Mouse (Mus musculus) limb, embryonic 15.5 days (tissue): ENCODE data around the gene Nacc1. TPM values are rescaled to one million over a fixed set of nuclear protein-coding genes. Genes with fewer than 3 reads are reported as not detected.

Source experiments
- ATAC-seq: fragments of 200-750 bp; cut with Nextera tagmentation; 2 replicates; pipeline ENCODE4 v1.8.0; 2017; ENCODE audit warnings: low read depth, moderate TSS enrichment; ENCODE audit not compliant: insufficient number of reproducible peaks, low FRiP score, low TSS enrichment
- H3K27ac ChIP-seq: fragments of 300-500 bp; sonication (generic); 2 replicates; pipeline ENCODE4 v1.5.1; 2015; ENCODE audit warnings: moderate library complexity, mild to moderate bottlenecking, inconsistent platforms
- H3K27me3 ChIP-seq: fragments of 300-500 bp; sonication (generic); 2 replicates; pipeline ENCODE4 v1.6.1; 2015; ENCODE audit warnings: inconsistent platforms
- H3K36me3 ChIP-seq: fragments of 300-500 bp; sonication (generic); 2 replicates; pipeline ENCODE4 v1.6.1; 2015; ENCODE audit warnings: inconsistent platforms
- H3K4me1 ChIP-seq: fragments of 300-500 bp; sonication (generic); 2 replicates; pipeline ENCODE4 v1.6.1; 2015; ENCODE audit warnings: inconsistent platforms
- H3K4me2 ChIP-seq: fragments of 300-500 bp; sonication (generic); 2 replicates; pipeline ENCODE4 v1.6.1; 2015; ENCODE audit warnings: mild to moderate bottlenecking, inconsistent platforms
- H3K4me3 ChIP-seq: fragments of 300-500 bp; sonication (generic); 2 replicates; pipeline ENCODE4 v1.5.1; 2015; ENCODE audit warnings: mild to moderate bottlenecking, inconsistent platforms
- H3K9ac ChIP-seq: fragments of 300-500 bp; sonication (generic); 2 replicates; pipeline ENCODE4 v1.6.1; 2015; ENCODE audit warnings: inconsistent platforms
- H3K9me3 ChIP-seq: fragments of 300-500 bp; sonication (generic); 2 replicates; pipeline ENCODE4 v1.6.1; 2016; ENCODE audit warnings: inconsistent platforms
- WGBS: fragments of 180-500 bp; shearing (Covaris S2); methylation state at CpG from one replicate; pipeline ENCODE4 v1.1.7; 2015; 5-methylcytosine and 5-hydroxymethylcytosine counted together
- polyA plus RNA-seq: library from polyadenylated mRNA; unstranded; fragments of >200 nt; fragmentation: Nextera tagmentation; extraction: Ambion mirVana; gene quantifications from 2 replicates; pipeline ENCODE4 v1.2.1, GENCODE M21; 2015

Gene Nacc1
- polyA plus RNA-seq, 1 experiment from 2014 or later = 13.8 TPM

DNA sequence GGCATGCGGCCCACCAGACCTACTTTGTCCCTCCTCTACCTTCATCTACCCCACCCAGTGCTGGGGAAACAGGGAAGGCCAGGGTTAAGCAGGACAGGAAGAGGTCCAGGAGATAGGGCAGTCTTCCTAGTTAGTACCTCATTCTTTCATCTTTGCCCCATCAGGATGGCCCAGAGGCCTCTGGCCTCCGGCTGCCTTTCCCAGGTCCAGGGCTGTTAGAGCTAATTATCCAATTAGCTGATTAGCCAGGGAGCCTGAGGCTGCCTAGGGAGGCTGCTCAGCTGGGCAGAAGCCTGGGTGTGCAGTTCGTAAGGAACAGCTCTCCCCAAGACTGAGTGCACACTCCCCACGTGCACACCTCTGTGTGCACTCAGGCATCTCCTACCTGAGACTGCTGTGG, 25.7 kb upstream of the Nacc1 start:
- WGBS = 32% methylated on average over 4 of the region's 4 CpGs
- no peaks in the 10 kb centered on the region for H3K9me3 ChIP-seq
- H3K27ac ChIP-seq = peak overlapping the region; percentile 97
- 0 out of 2 replicates have a peak overlapping the region, but pooled peaks have one; percentile 2 for H3K9ac ChIP-seq
- H3K36me3 ChIP-seq = peaks cover 40% of the 10 kb centered on the region
- no peak overlapping the region for H3K4me3 ChIP-seq
- ATAC-seq = no peak
- peaks cover 83% of the 10 kb centered on the region for H3K4me1 ChIP-seq
- 0 out of 2 replicates have a peak overlapping the region, but pooled peaks have one; percentile 7 for H3K4me2 ChIP-seq
- H3K27me3 ChIP-seq = no peaks in the 10 kb centered on the region; the same call in 1 of the 2 replicates

GRCm38 (mm10) chr8:84712759-84713120, 25.1 kb upstream of the Nacc1 start:
- Histone ChIP-seq H3K36me3 (peaks cover 42% of the 10 kb centered on the region), H3K9ac (0 out of 2 replicates have a peak overlapping the region, but pooled peaks have one; percentile 2), H3K27me3 (peaks cover 6% of the 10 kb centered on the region), H3K4me1 (peaks cover 86% of the 10 kb centered on the region), H3K9me3 (no peaks in the 10 kb centered on the region), H3K4me3 (no peak overlapping the region), H3K27ac (peak overlapping the region; percentile 97), H3K4me2 (0 out of 2 replicates have a peak overlapping the region, but pooled peaks have one; percentile 7)
- 12% methylated on average over 3 of the region's 3 CpGs for WGBS
- peak; percentile 72 for ATAC-seq

DNA sequence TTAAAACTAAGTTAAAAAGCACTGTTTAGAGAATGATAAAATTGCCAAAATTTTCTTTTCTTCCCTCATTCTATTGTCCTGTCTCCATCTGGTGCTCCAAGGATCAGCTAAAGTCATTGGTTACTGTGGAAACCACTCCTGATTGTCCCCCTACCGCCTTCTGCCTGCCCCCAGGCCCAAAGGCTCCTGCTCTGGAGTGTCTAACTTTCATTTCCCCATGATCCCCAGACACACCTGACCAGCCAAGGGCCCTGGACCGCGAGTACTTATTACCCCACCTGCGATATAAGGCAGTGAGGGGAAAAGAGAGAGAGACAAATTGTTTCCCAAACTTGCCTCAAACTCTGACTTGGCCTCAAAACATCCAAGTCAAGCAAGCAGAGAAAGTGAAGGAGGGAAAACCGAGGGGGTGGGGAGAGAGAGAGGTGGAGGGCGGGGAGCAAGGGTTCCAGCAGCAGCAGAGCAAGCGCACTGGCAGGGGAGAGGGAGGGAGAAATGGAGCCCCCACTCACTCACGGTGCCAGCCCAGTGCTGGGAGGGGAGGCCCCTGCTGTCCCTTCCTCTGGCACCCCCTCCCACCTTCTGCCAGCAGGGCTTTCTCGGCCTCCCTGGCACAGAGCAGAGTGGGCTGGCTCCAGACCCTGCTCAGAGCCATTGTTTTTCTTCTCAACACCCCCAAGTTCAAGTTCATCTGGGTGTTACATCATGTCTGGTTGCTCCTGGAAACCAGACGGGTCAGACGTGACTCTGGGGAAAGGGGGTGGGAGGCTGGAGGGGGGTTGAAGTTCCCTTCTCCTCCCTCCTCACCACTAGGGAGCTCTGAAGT, 24.5 kb upstream of the Nacc1 start:
- Histone ChIP-seq H3K4me3 (no peak overlapping the region), H3K9ac (no peak overlapping the region), H3K9me3 (no peaks in the 10 kb centered on the region), H3K36me3 (peaks cover 42% of the 10 kb centered on the region), H3K4me1 (peaks cover 86% of the 10 kb centered on the region), H3K27ac (peak overlapping the region; percentile 97), H3K27me3 (peaks cover 12% of the 10 kb centered on the region), H3K4me2 (peak overlapping the region; percentile 30)
- peak; percentile 90 for ATAC-seq
- WGBS = 10% methylated on average over 11 of the region's 11 CpGs

DNA sequence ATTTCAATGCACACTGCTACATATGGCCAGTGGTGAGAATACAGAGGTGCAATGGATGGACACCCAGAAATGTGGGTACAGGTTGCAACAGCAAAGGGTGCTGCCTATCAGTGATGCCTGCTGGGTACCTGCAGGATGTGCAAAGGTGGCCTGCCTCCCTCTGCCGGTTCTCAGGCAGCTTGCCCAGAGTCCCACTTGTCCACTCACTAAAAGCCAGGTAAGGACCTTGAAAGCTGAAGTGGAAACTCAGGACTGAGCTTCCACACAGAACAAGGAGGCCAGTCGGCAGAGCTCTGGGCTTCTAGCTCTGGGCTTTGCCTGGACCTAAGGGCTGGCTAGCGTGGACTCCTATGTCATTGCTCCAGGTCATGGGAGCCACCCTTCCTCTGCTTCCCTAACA, 23.6 kb upstream of the Nacc1 start:
- H3K9me3 ChIP-seq = no peaks in the 10 kb centered on the region
- WGBS = 34% methylated on average over 3 of the region's 3 CpGs
- H3K4me2 ChIP-seq = no peak overlapping the region
- peaks cover 19% of the 10 kb centered on the region for H3K27me3 ChIP-seq
- no peak for ATAC-seq
- peaks cover 87% of the 10 kb centered on the region for H3K4me1 ChIP-seq
- peak overlapping the region; percentile 97 for H3K27ac ChIP-seq
- peaks cover 37% of the 10 kb centered on the region for H3K36me3 ChIP-seq
- no peak overlapping the region for H3K4me3 ChIP-seq
- no peak overlapping the region for H3K9ac ChIP-seq

DNA sequence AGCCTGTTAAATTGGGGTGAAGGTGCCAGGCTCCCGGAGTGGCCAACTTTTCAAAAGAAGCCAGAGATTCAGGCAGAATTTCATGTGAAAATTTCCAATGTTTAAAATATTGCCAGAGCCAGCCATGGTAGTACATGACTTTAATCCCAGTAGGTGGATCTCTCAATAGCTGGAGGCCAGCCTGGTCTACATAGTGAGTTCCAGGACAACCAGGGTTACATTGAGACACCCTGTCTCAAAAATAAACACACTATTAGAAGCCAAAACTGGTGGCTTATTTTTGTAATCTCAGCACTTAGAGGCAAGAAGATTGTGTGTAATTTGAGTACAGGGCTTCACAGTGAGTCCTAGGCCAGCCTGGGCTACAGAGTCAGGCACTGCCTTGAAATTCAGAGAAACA, 22.3 kb upstream of the Nacc1 start:
- WGBS = 86% methylated on average over 1 of the region's 1 CpGs
- Histone ChIP-seq H3K9ac (no peak overlapping the region), H3K36me3 (peaks cover 29% of the 10 kb centered on the region), H3K4me1 (peaks cover 88% of the 10 kb centered on the region), H3K4me3 (no peak overlapping the region), H3K27ac (peak overlapping the region; percentile 22), H3K4me2 (no peak overlapping the region), H3K27me3 (peaks cover 19% of the 10 kb centered on the region), H3K9me3 (no peaks in the 10 kb centered on the region)
- no peak for ATAC-seq

GRCm38 (mm10) chr8:84708774-84709475, 21.3 kb upstream of the Nacc1 start:
- no peak overlapping the region for H3K4me2 ChIP-seq
- 21% methylated on average over 12 of the region's 12 CpGs for WGBS
- no peak overlapping the region for H3K4me3 ChIP-seq
- peak overlapping the region; percentile 22 for H3K27ac ChIP-seq
- no peak overlapping the region for H3K9ac ChIP-seq
- ATAC-seq = 0 out of 2 replicates have a peak, but pooled peaks have one; percentile 20
- peaks cover 31% of the 10 kb centered on the region for H3K36me3 ChIP-seq
- H3K9me3 ChIP-seq = no peaks in the 10 kb centered on the region
- peaks cover 24% of the 10 kb centered on the region for H3K27me3 ChIP-seq
- H3K4me1 ChIP-seq = peaks cover 86% of the 10 kb centered on the region

DNA sequence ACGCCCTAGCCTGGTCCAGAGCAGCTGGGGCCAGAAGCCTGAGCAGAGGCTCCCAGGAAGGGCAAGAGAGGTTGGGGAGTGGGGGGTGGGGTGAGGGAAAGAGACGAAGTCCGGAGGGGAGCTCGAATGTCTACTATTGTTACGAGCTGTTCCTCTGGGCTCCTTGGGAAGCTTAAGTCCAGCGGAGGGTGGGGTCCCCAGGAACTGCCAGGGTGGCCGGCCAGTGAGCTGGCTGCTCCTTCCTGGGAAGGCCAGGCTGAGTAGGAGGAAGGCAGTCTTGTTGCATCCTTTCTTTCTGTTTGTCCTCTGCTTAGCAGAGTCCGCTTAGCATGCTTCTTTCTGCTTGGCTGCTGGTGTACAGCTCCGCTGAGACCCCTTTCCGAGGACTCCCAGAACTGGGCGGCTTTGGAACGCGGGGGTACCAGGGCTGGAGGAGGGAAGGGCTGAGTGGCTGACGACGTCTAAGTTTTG, 20.4 kb upstream of the Nacc1 start:
- H3K9ac ChIP-seq = no peak overlapping the region
- 38% methylated on average over 15 of the region's 15 CpGs for WGBS
- peak overlapping the region; percentile 12; the same call in 1 of the 2 replicates for H3K27ac ChIP-seq
- H3K9me3 ChIP-seq = no peaks in the 10 kb centered on the region
- peaks cover 29% of the 10 kb centered on the region for H3K36me3 ChIP-seq
- ATAC-seq = no peak
- H3K4me3 ChIP-seq = no peak overlapping the region
- peaks cover 32% of the 10 kb centered on the region for H3K27me3 ChIP-seq
- peaks cover 81% of the 10 kb centered on the region for H3K4me1 ChIP-seq
- H3K4me2 ChIP-seq = peak overlapping the region; percentile 15; the same call in 1 of the 2 replicates

- peaks cover 79% of the 10 kb centered on the region for H3K4me1 ChIP-seq
- no peaks in the 10 kb centered on the region for H3K9me3 ChIP-seq
- peaks cover 29% of the 10 kb centered on the region for H3K36me3 ChIP-seq
- peaks cover 39% of the 10 kb centered on the region for H3K27me3 ChIP-seq
- H3K27ac ChIP-seq = peak overlapping the region; percentile 12; the same call in 1 of the 2 replicates
- WGBS = 24% methylated on average over 22 of the region's 22 CpGs
- peak overlapping the region; percentile 8; the same call in 1 of the 2 replicates for H3K4me2 ChIP-seq
- ATAC-seq = no peak
- H3K4me3 ChIP-seq = peak overlapping the region; percentile 9; the same call in 1 of the 2 replicates
- no peak overlapping the region for H3K9ac ChIP-seq
These were observed 19.7 kb upstream of the Nacc1 start for GRCm38 (mm10) chr8:84707267-84707883.

DNA sequence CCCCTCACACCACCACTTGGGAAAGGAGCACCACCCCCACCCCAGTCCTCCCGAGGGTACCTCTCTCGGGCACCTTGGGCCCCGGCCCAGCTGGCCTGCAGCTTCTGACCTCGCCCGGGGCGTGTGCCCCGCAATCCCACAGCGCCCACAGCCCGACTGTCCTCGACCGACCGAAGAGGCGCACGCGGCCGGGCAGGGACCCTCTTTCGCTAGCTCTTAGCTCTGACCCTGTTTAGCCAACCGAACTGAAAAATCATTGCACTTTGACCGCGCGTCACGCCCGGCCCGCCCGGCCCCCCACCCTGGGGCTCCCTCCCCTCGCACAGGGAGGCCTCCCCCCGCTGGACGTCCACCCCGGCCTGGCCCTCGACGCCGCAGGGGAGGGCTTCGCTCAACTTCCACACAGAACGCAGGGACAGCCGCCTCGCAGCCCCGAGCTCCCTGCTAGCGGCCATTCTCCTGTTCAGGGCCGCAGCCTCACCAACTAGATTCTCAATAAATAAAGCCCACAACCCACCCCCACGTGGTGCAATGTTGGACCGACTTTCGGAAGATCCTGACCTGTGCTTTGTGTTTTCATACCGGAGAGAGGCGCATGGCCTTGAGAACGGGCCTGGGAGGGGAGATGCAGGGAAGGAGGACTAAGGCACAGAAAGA, 19.1 kb upstream of the Nacc1 start:
- no peak for ATAC-seq
- Histone ChIP-seq H3K27me3 (peaks cover 40% of the 10 kb centered on the region), H3K4me3 (peak overlapping the region; percentile 9; the same call in 1 of the 2 replicates), H3K36me3 (peaks cover 29% of the 10 kb centered on the region), H3K4me2 (0 out of 2 replicates have a peak overlapping the region, but pooled peaks have one; percentile 8), H3K4me1 (peaks cover 77% of the 10 kb centered on the region), H3K27ac (peak overlapping the region; percentile 33; the same call in 1 of the 2 replicates), H3K9me3 (no peaks in the 10 kb centered on the region), H3K9ac (no peak overlapping the region)
- 27% methylated on average over 42 of the region's 45 CpGs for WGBS

GRCm38 (mm10) chr8:84705960-84706359, 18.3 kb upstream of the Nacc1 start:
- Histone ChIP-seq H3K9ac (no peak overlapping the region), H3K4me2 (no peak overlapping the region), H3K27ac (no peak overlapping the region), H3K27me3 (peaks cover 40% of the 10 kb centered on the region), H3K36me3 (peaks cover 21% of the 10 kb centered on the region), H3K9me3 (no peaks in the 10 kb centered on the region), H3K4me1 (peaks cover 76% of the 10 kb centered on the region), H3K4me3 (peak overlapping the region; percentile 13; the same call in 1 of the 2 replicates)
- ATAC-seq = no peak
- WGBS = 35% methylated on average over 12 of the region's 12 CpGs
